Mouse (Mus musculus) midbrain, embryonic 14.5 days (tissue): Measurements from ENCODE around the gene Adamts12. TPM values are rescaled to one million over a fixed set of nuclear protein-coding genes. Genes with fewer than 3 reads are reported as not detected.

Experiments used
- ATAC-seq: fragments of 200-750 bp; cut with Nextera tagmentation; 2 replicates; pipeline ENCODE4 v1.8.0; 2017; ENCODE audit warnings: moderate number of reproducible peaks, moderate library complexity; ENCODE audit not compliant: low FRiP score, low TSS enrichment
- DNase-seq: peaks from one replicate; pipeline ENCODE4 v3.0.0-alpha.2; 2015
- H3K27ac ChIP-seq: fragments of 300-500 bp; sonication (generic); replicated peaks from 2 replicates; pipeline ENCODE4 v1.5.1; 2014; ENCODE audit warnings: mild to moderate bottlenecking, low read depth, low read length, moderate library complexity
- H3K27me3 ChIP-seq: fragments of 300-500 bp; sonication (generic); 2 replicates; pipeline ENCODE4 v1.6.1; 2014; ENCODE audit warnings: low read length, control low read depth, mixed read lengths; ENCODE audit not compliant: control insufficient read depth, insufficient read depth
- H3K36me3 ChIP-seq: fragments of 300-500 bp; sonication (generic); 2 replicates; pipeline ENCODE4 v1.6.1; 2014; ENCODE audit warnings: low read length, control low read depth; ENCODE audit not compliant: control insufficient read depth, insufficient read depth
- H3K4me1 ChIP-seq: fragments of 300-500 bp; sonication (generic); 2 replicates; pipeline ENCODE4 v1.6.1; 2014; ENCODE audit warnings: mild to moderate bottlenecking, antibody characterized with exemption, low read length, control low read depth; ENCODE audit not compliant: control insufficient read depth, insufficient read depth
- H3K4me2 ChIP-seq: fragments of 300-500 bp; sonication (generic); 2 replicates; pipeline ENCODE4 v1.6.1; 2014; ENCODE audit warnings: mild to moderate bottlenecking, low read length, moderate library complexity
- H3K4me3 ChIP-seq: fragments of 300-500 bp; sonication (generic); replicated peaks from 2 replicates; pipeline ENCODE4 v1.5.1; 2014; ENCODE audit warnings: low read depth, low read length
- H3K9ac ChIP-seq: fragments of 300-500 bp; sonication (generic); replicated peaks from 2 replicates; pipeline ENCODE4 v1.6.1; 2014; ENCODE audit warnings: mild to moderate bottlenecking, low read length, moderate library complexity
- H3K9me3 ChIP-seq: fragments of 300-500 bp; sonication (generic); 2 replicates; pipeline ENCODE4 v1.6.1; 2016; ENCODE audit warnings: low read length, control low read depth, mixed read lengths; ENCODE audit not compliant: control insufficient read depth
- WGBS: fragments of 180-500 bp; shearing (Covaris S2); extraction: QIAGEN DNeasy Blood & Tissue Kit; methylation state at CpG from one replicate; pipeline ENCODE4 v1.1.7; 2014; 5-methylcytosine and 5-hydroxymethylcytosine counted together
- polyA plus RNA-seq: library from polyadenylated mRNA; unstranded; fragments of >200 nt; fragmentation: Nextera tagmentation; extraction: Ambion mirVana; gene quantifications from 2 replicates; pipeline ENCODE4 v1.2.1, GENCODE M21; 2014

The Adamts12 gene
- polyA plus RNA-seq, result 0.70 and 2.8 TPM in 2 replicates

DNA sequence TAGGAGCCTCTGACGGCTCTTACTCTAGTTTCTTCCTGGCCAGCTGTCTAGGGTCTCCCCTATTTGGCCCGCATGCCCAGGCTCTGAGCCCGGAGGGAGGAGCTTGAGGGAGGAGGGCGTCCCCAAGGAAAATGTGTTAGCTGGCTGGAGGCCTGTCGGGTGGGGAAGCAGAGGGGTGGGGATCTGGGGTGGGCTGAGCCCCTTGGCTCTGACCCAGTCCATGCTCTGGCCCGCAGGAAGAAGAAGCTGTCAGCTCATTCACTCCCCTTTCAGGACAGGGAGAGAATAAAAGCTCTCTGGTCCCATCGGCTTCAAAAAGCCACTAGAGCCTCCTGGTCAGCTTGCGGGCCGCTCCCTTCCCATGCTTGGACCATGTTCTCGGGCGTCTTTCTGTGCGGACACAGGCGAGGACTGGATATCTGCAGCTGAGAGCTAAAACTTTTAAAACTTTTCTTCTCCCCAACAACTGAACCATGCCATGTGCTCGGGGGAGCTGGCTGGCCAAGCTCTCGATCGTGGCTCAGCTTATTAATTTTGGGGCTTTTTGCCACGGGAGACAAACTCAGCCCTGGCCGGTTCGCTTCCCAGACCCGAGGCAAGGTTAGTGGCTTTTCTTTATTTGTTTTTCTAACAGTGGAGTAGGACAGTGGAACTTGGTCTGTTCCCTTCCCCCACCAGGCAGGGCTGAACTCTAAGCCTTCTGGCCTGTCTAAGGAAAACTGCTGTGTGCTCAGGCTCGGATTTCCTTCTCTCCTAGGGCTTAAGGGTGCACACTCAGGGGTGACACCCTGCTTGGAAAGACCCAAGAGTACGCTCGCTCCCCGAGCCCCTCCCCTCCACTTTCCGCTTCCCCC lies at the start of gene Adamts12:
Gene Adamts12, plus strand, starts transcription at position 233 of the 854 bp plus-strand sequence.
- Histone ChIP-seq H3K4me1 (peaks cover 26% of the 10 kb centered on the region), H3K27ac (peak within 1 kb of the TSS; percentile 20; the same call in 1 of the 2 replicates), H3K9me3 (no peaks in the 10 kb centered on the region), H3K27me3 (no peaks in the 10 kb centered on the region), H3K36me3 (no peaks in the 10 kb centered on the region), H3K9ac (peak within 1 kb of the TSS; percentile 27), H3K4me2 (peak within 1 kb of the TSS; percentile 54), H3K4me3 (peak within 1 kb of the TSS; percentile 23)
- WGBS, result 2% methylated on average over 25 of the region's 25 CpGs
- peak; percentile 79 for ATAC-seq
- peak; percentile 73 for DNase-seq

DNA sequence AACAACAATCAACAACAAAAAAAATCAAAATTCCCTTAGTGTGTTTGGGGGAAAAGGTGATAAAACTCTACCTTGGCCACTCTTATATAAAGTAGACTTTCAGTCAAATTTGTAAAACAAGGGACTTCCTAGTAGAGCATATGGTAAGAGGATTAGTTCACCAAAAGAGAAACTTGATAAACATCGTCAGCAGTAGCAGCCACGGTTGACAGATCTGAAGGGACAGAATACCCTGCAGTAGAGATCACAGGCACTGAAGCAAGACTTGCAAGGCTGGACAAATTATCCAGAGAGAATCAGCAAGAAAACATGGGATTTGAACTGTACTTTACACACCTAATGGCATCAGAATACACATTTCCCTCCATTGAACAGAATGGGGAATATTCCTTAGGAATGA lies 49.7 kb upstream of the Adamts12 start:
- Histone ChIP-seq H3K4me1 (no peaks in the 10 kb centered on the region), H3K36me3 (no peaks in the 10 kb centered on the region), H3K9me3 (no peaks in the 10 kb centered on the region), H3K27me3 (no peaks in the 10 kb centered on the region), H3K4me2 (no peak overlapping the region), H3K27ac (no peak overlapping the region), H3K9ac (no peak overlapping the region), H3K4me3 (no peak overlapping the region)
- 6% methylated on average over 2 of the region's 2 CpGs for WGBS
- no peak for ATAC-seq
- DNase-seq, result no peak

DNA sequence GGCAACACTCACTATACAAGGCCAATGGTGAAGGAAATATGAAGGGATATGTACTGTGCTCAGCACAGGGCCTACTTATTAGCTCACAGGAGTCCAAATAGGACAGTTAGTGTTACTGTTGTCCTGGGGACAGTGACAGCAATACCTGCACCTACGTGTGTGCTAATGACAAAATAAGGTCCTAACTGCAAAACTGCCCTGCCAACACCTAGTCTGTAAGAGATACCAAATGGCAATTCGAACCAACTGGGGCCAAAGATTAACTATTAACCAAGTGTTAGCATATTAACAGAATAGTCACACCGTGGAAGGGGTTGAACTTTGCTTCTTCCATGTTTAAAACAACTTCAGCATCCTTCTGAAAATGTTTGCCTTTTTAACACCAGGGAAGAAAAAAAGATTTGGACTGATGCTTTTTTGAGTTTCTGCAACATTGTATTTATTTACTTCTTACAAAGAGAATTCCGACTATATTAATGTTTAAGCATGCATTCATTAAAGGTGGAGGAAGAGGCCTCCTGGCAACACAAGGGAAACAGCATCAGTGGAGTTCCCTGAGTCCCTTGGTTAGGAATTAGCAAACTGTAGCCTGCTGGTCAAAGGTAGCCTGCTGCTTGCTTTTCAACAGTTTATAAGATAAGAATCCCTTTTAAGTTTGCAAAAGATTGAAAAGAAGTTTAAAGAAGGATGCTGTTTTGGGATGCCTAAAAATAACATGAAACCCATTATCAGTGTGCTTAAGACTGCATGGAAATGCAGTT lies 37.6 kb upstream of the Adamts12 start:
- Histone ChIP-seq H3K36me3 (no peaks in the 10 kb centered on the region), H3K27ac (no peak overlapping the region), H3K9ac (no peak overlapping the region), H3K4me2 (no peak overlapping the region), H3K4me1 (no peaks in the 10 kb centered on the region), H3K4me3 (no peak overlapping the region), H3K27me3 (no peaks in the 10 kb centered on the region), H3K9me3 (no peaks in the 10 kb centered on the region)
- DNase-seq, result no peak
- ATAC-seq, result no peak
- 85% methylated on average over 4 of the region's 4 CpGs for WGBS

DNA sequence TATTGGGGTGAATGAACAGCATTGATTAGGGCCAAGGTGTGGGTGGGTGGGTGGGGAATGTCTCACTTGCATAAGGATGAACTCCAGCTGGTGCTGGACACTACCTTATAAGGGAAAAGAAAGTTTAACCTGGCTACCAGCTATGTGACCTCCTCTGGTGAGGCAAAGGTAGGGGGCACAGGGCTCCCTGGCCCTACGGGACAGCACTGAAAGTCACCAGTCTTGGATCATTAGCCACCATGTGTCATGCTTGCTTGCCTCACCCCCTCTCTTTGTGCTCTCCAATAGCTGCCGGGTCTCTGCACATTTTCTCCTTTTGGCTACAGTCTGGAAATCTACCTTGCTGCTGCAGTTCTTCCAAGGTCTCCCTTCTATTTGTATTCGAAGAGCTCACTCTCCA lies 34.4 kb upstream of the Adamts12 start:
- peaks cover 10% of the 10 kb centered on the region for H3K27me3 ChIP-seq
- H3K36me3 ChIP-seq, result no peaks in the 10 kb centered on the region
- H3K9ac ChIP-seq, result no peak overlapping the region
- 67% methylated on average over 3 of the region's 3 CpGs for WGBS
- H3K4me2 ChIP-seq, result no peak overlapping the region
- ATAC-seq, result no peak
- H3K27ac ChIP-seq, result no peak overlapping the region
- H3K4me3 ChIP-seq, result no peak overlapping the region
- DNase-seq, result no peak
- no peaks in the 10 kb centered on the region for H3K9me3 ChIP-seq
- no peaks in the 10 kb centered on the region for H3K4me1 ChIP-seq

DNA sequence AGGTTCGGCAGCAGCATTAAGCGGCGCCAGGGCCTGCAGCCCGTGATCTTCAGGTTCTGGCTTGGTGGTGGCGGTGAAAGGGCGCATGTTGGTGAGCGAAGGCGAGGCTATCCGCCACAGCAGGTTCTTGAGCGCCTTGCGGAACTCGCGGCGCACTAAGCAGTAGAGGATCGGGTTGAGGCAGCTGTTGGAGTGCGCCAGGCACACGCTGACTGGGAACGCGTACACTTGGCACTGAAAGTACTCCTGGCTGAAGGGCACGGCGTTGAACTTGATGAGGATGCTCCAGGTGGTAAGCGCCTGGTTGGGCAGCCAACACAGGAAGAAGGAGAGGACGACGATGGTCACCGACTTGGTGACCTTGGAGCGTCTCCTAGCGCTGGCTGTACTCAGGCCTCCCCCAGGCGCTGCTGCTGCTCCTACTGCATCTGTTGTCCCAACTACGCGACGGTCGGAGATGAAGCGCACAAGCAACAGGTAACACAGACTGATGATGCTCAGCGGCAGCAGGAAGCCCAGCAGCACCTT lies 28.6 kb upstream of the Adamts12 start:
- H3K9me3 ChIP-seq, result no peaks in the 10 kb centered on the region
- H3K9ac ChIP-seq, result no peak overlapping the region; the same call in 1 of the 2 replicates
- 5% methylated on average over 34 of the region's 34 CpGs for WGBS
- DNase-seq (peak; percentile 37), ATAC-seq (no peak)
- peaks cover 12% of the 10 kb centered on the region for H3K4me1 ChIP-seq
- H3K27ac ChIP-seq, result no peak overlapping the region
- peaks cover 41% of the 10 kb centered on the region for H3K27me3 ChIP-seq
- no peaks in the 10 kb centered on the region for H3K36me3 ChIP-seq
- H3K4me2 ChIP-seq, result peak overlapping the region; percentile 65
- peak overlapping the region; percentile 36 for H3K4me3 ChIP-seq

DNA sequence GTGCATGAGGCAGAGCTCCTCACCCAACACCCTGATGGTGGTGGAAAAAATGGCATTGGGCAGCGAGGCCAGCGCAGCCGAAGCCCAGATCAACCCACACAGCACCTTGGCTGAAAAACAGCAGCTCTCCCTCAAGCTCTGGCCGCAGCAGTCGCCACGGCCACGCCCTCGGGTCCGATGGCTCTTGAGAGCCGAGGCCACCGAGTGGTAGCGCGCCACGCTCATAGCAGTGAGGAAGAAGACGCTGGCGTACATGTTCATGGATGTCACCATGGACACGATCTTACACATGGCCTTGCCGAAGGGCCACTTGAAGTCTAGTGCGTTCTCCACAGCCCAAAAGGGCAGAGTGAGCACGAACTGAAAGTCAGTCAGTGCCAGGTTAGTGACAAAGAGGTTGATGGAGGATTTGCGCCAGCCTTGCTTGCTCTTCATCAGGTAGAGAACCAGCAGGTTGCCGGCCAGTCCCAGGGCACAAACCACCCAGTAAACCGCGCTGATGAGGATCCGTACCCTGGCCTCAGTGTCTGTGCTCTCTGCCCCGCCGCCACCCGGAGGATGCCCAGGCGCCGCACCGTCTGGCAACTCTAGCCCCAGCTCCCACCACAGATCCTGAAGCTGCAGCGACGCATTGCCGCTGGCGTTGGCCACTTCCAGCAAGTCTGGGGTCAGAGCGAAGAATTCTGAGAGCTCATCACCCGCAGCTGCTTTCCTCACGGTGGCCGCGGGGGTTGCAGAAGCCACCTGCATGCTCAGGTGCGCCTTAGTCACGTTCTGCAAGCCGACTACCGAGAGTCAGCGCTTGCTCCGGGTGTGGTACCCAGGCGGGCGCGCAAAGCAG lies 27.8 kb upstream of the Adamts12 start:
- H3K9me3 ChIP-seq, result no peaks in the 10 kb centered on the region
- H3K4me2 ChIP-seq, result peak overlapping the region; percentile 65
- DNase-seq (peak; percentile 46), ATAC-seq (no peak)
- H3K36me3 ChIP-seq, result no peaks in the 10 kb centered on the region
- peak overlapping the region; percentile 47; the same call in 1 of the 2 replicates for H3K9ac ChIP-seq
- peaks cover 12% of the 10 kb centered on the region for H3K4me1 ChIP-seq
- H3K4me3 ChIP-seq, result peak overlapping the region; percentile 36
- no peak overlapping the region for H3K27ac ChIP-seq
- WGBS, result 3% methylated on average over 49 of the region's 49 CpGs
- H3K27me3 ChIP-seq, result peaks cover 41% of the 10 kb centered on the region

DNA sequence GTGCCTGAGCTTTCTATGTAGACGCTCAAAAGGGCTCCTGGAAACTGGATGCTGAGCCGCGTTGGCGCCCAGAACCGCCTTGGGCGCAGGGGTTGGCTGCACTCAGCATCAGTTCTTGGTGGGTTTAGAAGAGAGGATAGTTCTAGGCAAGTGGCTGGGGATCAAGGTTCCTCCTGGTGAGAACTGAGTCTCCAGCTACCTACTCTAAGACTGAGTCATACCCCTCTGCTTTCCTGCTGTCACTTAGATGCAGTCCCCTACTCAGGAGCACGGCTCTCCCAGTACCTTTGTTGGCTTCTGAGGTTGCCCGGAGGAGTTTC lies 27.3 kb upstream of the Adamts12 start:
- WGBS, result 4% methylated on average over 8 of the region's 8 CpGs
- H3K27me3 ChIP-seq, result peaks cover 41% of the 10 kb centered on the region
- peak overlapping the region; percentile 65 for H3K4me2 ChIP-seq
- DNase-seq (peak; percentile 43), ATAC-seq (no peak)
- peak overlapping the region; percentile 36 for H3K4me3 ChIP-seq
- H3K4me1 ChIP-seq, result peaks cover 12% of the 10 kb centered on the region
- H3K36me3 ChIP-seq, result no peaks in the 10 kb centered on the region
- H3K9ac ChIP-seq, result peak overlapping the region; percentile 47; the same call in 1 of the 2 replicates
- no peaks in the 10 kb centered on the region for H3K9me3 ChIP-seq
- H3K27ac ChIP-seq, result no peak overlapping the region

DNA sequence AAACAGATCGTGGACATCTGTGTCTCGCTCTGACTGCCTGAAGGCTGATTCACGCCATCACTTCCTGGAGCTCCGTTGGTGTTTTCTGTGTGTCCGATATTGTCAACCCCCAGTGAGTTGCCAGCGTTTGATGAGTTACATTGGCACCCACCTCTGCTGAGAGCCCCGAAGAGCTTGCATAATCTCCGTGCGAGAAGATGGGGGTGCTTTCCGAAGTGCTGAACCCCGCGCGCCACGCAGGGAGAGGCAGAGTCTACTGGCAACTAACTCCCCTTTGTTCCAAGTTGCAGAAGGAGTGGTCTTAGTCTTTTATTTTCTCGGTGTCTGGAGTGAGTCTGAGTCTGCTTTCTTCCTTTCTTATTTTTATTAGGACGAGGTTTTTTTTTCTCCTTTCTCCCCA lies 26.9 kb upstream of the Adamts12 start, which contains the start of gene Rxfp3:
Gene Rxfp3, minus strand, starts transcription at position 281 of the 400 bp plus-strand sequence.
- Histone ChIP-seq H3K9me3 (no peaks in the 10 kb centered on the region), H3K27me3 (peaks cover 41% of the 10 kb centered on the region), H3K36me3 (no peaks in the 10 kb centered on the region), H3K4me2 (peak within 1 kb of the TSS; percentile 65), H3K4me1 (peaks cover 12% of the 10 kb centered on the region), H3K9ac (peak within 1 kb of the TSS; percentile 47; the same call in 1 of the 2 replicates), H3K27ac (no peak within 1 kb of the TSS), H3K4me3 (peak within 1 kb of the TSS; percentile 36)
- ATAC-seq (no peak), DNase-seq (peak; percentile 26)
- 2% methylated on average over 16 of the region's 16 CpGs for WGBS
